Mouse (Mus musculus): Measurements from ENCODE around the gene Myzap. TPM values are rescaled to one million over a fixed set of nuclear protein-coding genes. Genes with fewer than 3 reads are reported as not detected.

Myzap gene
- polyA plus RNA-seq, 1 experiment: not detected

DNA sequence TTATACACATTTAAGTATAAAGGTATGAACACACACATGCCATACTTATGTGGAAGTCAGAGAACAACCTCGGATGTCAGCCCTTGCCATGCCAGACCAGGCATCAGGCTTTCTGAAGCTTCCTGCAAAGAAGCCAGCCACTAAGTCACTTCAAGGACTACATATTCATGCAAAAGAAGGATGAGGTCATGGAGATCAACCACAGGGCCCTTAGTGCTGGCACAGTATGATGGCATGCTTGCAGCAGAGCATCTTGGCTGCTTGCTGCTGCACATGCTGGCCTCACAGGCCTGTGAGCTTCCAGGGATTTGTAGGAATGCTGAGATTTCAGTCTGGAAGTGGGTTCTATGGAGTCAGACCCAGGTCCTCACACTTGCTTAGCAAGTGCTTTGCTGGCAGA is 9.4 kb downstream of the Myzap start:
- Histone ChIP-seq H3K4me3 (ENCODE audit: insufficient read depth, low read length) (no peak overlapping the region), H3K27ac (ENCODE audit: insufficient read depth, low read depth, low read length) (no peak overlapping the region), H3K4me1 (ENCODE audit: control insufficient read depth, insufficient read depth, low read length) (no peaks in the 10 kb centered on the region)
- TF ChIP-seq CTCF (IDR thresholded peaks at IDR 0.05; ENCODE audit: low read depth, low read length): no peak
- no peak for TF ChIP-seq POLR2A (IDR thresholded peaks at IDR 0.05; ENCODE audit: borderline replicate concordance, low read depth, low read length)

DNA sequence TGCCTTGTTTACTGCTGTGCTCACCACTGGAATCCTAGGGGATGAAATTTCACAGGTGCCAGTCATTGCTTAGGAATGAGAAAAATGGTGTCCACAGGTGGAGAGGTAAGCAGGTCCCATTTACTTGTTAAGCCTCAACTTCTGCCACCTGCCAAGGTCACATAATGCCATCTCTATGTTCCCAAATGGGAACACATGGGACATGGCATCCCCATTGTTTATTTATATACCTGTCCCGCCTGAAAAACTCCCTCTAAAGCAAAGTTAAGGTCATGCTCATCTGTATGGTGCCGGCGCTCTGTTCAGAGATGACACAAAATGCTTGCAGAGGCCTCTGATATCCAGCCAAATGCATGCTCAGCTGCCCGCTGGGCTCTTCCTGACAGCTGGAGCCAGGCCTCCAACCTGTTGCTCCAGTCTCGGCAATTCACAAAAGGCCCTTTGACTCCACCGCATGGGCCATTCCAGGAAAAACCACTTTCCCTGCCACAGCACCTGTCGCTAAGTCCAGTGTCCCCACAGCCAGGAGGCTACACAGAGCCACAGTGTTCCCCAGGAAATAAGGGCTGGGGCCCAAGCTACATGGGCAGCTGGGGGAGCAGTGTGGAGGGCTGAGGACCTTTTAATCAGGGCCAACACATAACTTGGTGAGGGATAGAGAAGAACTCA is 13.1 kb downstream of the Myzap start:
- TF ChIP-seq CTCF (IDR thresholded peaks at IDR 0.05; ENCODE audit: low read depth, low read length): no peak
- TF ChIP-seq POLR2A (IDR thresholded peaks at IDR 0.05; ENCODE audit: borderline replicate concordance, low read depth, low read length): no peak
- no peak overlapping the region for H3K4me3 ChIP-seq (ENCODE audit: insufficient read depth, low read length)
- H3K4me1 ChIP-seq (ENCODE audit: control insufficient read depth, insufficient read depth, low read length): no peaks in the 10 kb centered on the region
- no peak overlapping the region for H3K27ac ChIP-seq (ENCODE audit: insufficient read depth, low read depth, low read length)

DNA sequence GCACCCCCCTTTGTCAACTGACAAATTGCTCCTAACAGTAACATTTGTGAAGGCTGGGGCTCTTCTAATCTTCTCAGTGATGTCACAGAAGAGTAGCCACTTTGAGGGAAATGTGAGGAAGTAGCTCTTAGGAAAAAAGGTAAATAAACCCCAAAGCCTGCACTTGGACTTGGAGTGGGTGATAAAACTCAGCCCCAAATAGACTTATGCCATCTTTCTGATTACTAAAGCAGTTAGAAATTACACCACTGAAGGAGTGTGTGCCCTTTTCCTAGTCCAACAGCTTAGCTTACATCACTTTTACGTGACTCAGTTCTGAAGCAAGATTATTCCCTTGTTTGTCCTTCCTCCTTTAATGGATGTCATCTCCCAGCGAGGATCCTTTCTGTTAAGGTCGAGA is 17.7 kb downstream of the Myzap start:
- Histone ChIP-seq H3K27ac (ENCODE audit: insufficient read depth, low read depth, low read length) (no peak overlapping the region), H3K4me1 (ENCODE audit: control insufficient read depth, insufficient read depth, low read length) (no peaks in the 10 kb centered on the region), H3K4me3 (ENCODE audit: insufficient read depth, low read length) (no peak overlapping the region)
- no peak for TF ChIP-seq CTCF (IDR thresholded peaks at IDR 0.05; ENCODE audit: low read depth, low read length)
- no peak for TF ChIP-seq POLR2A (IDR thresholded peaks at IDR 0.05; ENCODE audit: borderline replicate concordance, low read depth, low read length)

DNA sequence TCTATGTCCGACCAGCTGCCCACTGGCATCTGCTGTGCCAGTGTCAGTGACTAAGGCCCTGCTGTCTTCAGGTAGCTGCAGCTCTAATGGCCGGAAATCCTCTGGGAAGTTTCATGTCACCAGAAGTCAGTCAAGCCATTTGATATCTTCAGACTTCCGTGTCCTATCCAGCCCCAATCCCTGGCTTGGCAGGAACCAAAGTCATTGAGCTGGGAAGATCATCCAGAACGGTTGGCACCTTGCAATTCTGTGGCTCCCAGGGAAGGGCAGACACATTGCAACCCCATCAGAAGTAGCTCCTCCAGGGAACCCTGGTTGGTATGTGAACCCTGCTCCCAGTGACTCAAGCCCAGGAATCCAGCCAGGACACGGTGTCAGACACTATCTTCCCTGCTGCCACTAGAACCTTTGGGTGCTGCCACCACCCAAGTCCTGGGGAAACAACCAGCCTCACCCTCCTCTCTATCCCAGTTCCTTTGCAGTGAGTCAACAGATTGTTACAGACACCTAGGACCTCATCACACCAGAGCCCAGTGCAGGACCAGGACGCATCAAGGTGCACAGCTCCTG is 18.3 kb downstream of the Myzap start:
- no peaks in the 10 kb centered on the region for H3K4me1 ChIP-seq (ENCODE audit: control insufficient read depth, insufficient read depth, low read length)
- H3K27ac ChIP-seq (ENCODE audit: insufficient read depth, low read depth, low read length): no peak overlapping the region
- TF ChIP-seq POLR2A (IDR thresholded peaks at IDR 0.05; ENCODE audit: borderline replicate concordance, low read depth, low read length) (no peak), CTCF (IDR thresholded peaks at IDR 0.05; ENCODE audit: low read depth, low read length) (no peak)
- H3K4me3 ChIP-seq (ENCODE audit: insufficient read depth, low read length): no peak overlapping the region

DNA sequence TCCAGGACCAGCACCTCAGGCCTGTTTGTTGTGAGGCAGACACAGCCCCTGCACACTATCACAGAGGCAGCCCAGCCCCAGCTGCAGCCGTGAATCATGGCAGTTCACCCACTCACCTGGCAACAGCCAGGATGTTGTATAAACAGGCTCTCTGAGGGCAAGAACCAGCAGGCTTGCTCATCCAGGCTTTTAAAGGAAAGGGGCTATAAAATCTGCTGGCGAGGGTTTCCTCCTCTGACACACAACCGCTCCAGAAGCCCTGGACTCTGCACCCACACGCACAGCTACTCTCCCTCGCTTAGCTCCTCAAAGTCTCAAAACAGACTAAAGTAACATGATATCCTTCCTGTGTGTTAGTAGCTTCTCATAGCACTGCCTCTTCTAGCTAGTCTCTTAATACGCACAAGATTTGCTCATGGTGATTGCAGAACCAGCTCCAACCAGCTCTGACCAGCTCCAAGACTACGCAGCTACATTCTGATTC is 21.0 kb downstream of the Myzap start:
- Histone ChIP-seq H3K4me3 (ENCODE audit: insufficient read depth, low read length) (no peak overlapping the region), H3K27ac (ENCODE audit: insufficient read depth, low read depth, low read length) (no peak overlapping the region), H3K4me1 (ENCODE audit: control insufficient read depth, insufficient read depth, low read length) (no peaks in the 10 kb centered on the region)
- TF ChIP-seq CTCF (IDR thresholded peaks at IDR 0.05; ENCODE audit: low read depth, low read length): no peak
- no peak for TF ChIP-seq POLR2A (IDR thresholded peaks at IDR 0.05; ENCODE audit: borderline replicate concordance, low read depth, low read length)

DNA sequence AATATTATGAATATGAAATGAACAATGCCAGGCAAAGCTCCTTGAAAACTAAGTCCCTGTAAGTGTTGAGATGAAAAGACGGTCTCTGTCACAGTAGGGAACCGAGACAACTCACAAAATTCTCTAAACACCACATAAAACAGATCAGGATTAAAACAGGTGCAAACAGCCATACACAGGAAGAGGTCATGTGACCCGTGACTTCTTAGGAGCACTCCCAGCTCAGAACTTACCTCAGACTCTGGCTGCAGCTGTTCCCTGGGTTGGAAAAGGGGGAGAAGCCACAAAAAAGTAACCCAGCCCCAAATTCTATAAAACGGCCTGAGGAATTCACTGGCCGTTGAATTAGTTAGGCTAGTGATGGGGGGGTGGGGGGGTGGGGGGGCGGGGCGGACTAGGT is 22.0 kb downstream of the Myzap start:
- TF ChIP-seq POLR2A (IDR thresholded peaks at IDR 0.05; ENCODE audit: borderline replicate concordance, low read depth, low read length): no peak
- TF ChIP-seq CTCF (IDR thresholded peaks at IDR 0.05; ENCODE audit: low read depth, low read length): no peak
- Histone ChIP-seq H3K4me1 (ENCODE audit: control insufficient read depth, insufficient read depth, low read length) (no peaks in the 10 kb centered on the region), H3K4me3 (ENCODE audit: insufficient read depth, low read length) (no peak overlapping the region), H3K27ac (ENCODE audit: insufficient read depth, low read depth, low read length) (no peak overlapping the region)

DNA sequence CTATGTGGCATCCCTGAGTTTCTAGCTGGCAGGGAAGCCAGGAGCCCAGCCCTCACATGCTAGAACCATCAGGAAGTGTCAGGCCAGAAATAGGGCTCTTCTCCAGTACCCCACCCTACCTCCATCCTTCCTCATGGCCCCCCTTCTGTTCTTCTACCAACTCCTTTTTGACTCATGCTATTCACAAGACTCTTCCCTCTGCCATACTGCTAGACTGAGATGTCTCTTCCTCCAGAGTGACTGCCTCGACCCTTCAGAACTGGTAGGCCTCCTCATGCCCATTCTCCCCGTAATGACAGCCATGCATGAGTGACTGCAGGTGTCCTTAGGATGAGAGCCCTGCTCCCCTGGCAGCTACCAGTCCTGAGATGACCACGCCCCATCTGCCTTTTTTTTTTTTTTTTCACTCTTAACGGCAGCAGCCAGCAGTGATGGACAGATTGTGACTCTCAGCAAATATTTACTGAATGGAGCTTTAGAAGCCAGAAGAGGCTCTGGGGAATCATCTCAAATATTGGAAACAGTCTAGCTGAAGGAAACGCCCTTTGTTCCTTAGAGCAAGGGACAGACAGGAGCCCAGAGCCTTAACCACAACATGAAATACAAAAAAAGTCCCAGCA is 23.7 kb downstream of the Myzap start:
- Histone ChIP-seq H3K4me3 (ENCODE audit: insufficient read depth, low read length) (no peak overlapping the region), H3K4me1 (ENCODE audit: control insufficient read depth, insufficient read depth, low read length) (no peaks in the 10 kb centered on the region), H3K27ac (ENCODE audit: insufficient read depth, low read depth, low read length) (no peak overlapping the region)
- TF ChIP-seq CTCF (IDR thresholded peaks at IDR 0.05; ENCODE audit: low read depth, low read length): no peak

DNA sequence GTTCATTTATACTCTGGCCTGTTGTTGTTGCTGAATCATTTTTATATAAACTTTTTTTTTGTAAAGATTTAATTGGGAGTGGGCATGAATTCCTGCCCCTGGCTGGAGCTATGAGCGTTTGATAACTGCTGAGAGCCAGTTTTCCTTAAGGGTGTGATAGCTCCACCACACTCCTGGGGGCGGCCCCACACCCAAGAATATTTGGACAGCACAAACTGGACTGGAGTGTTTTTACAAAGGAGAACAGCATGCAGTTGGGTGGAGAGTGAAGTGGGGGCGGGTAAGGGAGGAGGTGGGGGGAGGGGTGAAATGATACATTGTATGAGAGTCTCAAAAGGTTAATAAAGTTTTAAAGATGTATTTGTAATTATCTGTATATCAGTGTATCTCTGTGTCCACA is 24.8 kb downstream of the Myzap start:
- TF ChIP-seq POLR2A (IDR thresholded peaks at IDR 0.05; ENCODE audit: borderline replicate concordance, low read depth, low read length): no peak
- TF ChIP-seq CTCF (IDR thresholded peaks at IDR 0.05; ENCODE audit: low read depth, low read length): no peak
- no peak overlapping the region for H3K27ac ChIP-seq (ENCODE audit: insufficient read depth, low read depth, low read length)
- no peak overlapping the region for H3K4me3 ChIP-seq (ENCODE audit: insufficient read depth, low read length)
- no peaks in the 10 kb centered on the region for H3K4me1 ChIP-seq (ENCODE audit: control insufficient read depth, insufficient read depth, low read length)

DNA sequence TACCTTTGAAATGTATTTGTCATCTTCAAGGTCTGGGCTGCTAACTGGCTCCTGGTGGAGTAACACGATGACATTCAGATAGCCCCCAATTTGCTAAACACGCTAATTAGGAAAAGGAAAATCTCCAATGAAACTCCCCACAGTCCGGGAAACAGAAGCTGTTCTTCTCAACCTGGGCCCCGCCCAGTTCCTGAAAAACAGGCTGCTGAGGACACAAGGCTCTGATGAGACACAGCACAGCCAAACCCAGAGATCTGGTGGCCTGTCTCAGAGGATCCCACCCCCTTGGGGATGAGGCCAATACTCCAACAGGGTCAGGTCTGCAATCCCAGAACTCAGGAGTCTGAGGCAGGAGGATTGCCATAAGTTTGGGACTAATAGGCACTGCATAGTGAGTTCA is 25.4 kb downstream of the Myzap start:
- Histone ChIP-seq H3K4me3 (ENCODE audit: insufficient read depth, low read length) (0 out of 2 replicates have a peak overlapping the region, but pooled peaks have one; percentile 20), H3K27ac (ENCODE audit: insufficient read depth, low read depth, low read length) (no peak overlapping the region), H3K4me1 (ENCODE audit: control insufficient read depth, insufficient read depth, low read length) (no peaks in the 10 kb centered on the region)
- TF ChIP-seq POLR2A (IDR thresholded peaks at IDR 0.05; ENCODE audit: borderline replicate concordance, low read depth, low read length) (no peak), CTCF (IDR thresholded peaks at IDR 0.05; ENCODE audit: low read depth, low read length) (no peak)

DNA sequence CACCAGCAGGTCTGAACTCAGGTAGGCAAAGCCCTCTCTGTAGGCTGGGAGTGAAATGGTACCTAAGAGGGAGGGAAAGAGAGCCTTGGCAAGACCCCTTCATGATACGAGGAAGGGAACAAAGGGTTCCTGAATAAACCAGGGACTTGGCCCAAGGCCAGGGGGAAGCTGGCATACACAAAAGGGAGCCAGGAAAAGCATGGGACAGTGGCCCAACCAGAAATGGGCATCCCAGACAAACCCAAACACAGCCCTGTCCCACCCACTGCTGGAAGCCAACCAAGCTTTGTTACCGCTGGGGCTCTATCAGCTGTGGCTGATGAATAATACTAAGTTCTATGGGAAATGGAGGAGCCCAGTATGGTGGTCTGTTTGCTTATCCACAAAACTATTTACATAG is 34.4 kb downstream of the Myzap start:
- H3K4me3 ChIP-seq (ENCODE audit: insufficient read depth, low read length): no peak overlapping the region
- TF ChIP-seq POLR2A (IDR thresholded peaks at IDR 0.05; ENCODE audit: borderline replicate concordance, low read depth, low read length) (no peak), CTCF (IDR thresholded peaks at IDR 0.05; ENCODE audit: low read depth, low read length) (no peak)
- no peak overlapping the region for H3K27ac ChIP-seq (ENCODE audit: insufficient read depth, low read depth, low read length)
- no peaks in the 10 kb centered on the region for H3K4me1 ChIP-seq (ENCODE audit: control insufficient read depth, insufficient read depth, low read length)

Data from bone marrow macrophage, adult 2 months (primary cell).